Mouse (Mus musculus): ENCODE data around the gene Igflr1.

Igflr1 gene

GRCm38 (mm10) chr7:30564970-30565571, at the start of gene Igflr1:
TSS of gene Igflr1 (plus strand) at chr7:30565427.
- no peak for DNase-seq (ENCODE audit: low spot score)

- no peak for DNase-seq (ENCODE audit: low spot score)
These were observed 46.9 kb upstream of the Igflr1 start for GRCm38 (mm10) chr7:30518325-30518724.

GRCm38 (mm10) chr7:30520396-30520795, 44.8 kb upstream of the Igflr1 start:
- no peak for DNase-seq (ENCODE audit: low spot score)

- DNase-seq (ENCODE audit: low spot score), result no peak
These were observed 44.4 kb upstream of the Igflr1 start for GRCm38 (mm10) chr7:30520856-30521255.

- DNase-seq (ENCODE audit: low spot score), result no peak
These were observed 42.4 kb upstream of the Igflr1 start for GRCm38 (mm10) chr7:30522871-30523270.

- no peak for DNase-seq (ENCODE audit: low spot score)
These were observed 40.7 kb upstream of the Igflr1 start for GRCm38 (mm10) chr7:30524487-30524886.

DNA sequence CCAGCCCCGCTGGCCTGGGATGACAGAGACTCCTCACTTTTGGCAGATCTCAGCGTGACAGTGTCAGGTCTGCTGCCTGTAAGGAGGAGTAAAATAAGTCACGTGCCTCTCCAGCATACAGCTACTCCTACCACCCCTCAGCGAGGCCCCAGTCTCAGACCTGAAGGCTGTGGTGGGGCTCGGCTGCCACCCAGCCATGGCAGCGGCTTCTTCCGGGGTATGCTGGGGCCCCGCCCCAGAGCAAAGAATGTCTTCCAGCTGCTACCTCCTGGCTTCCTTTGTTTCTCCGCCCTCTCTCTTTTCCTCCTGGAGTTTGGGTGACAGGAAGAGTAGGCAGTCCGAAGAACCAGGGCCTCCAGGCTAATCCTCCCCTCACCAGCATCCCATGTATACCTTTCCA, 39.3 kb upstream of the Igflr1 start:
- DNase-seq (ENCODE audit: low spot score), result no peak

GRCm38 (mm10) chr7:30526399-30526798, 38.8 kb upstream of the Igflr1 start:
- no peak for DNase-seq (ENCODE audit: low spot score)

- no peak for DNase-seq (ENCODE audit: low spot score)
These were observed 38.2 kb upstream of the Igflr1 start for GRCm38 (mm10) chr7:30526981-30527380.

GRCm38 (mm10) chr7:30531291-30531815, 33.9 kb upstream of the Igflr1 start:
- no peak for DNase-seq (ENCODE audit: low spot score)

DNA sequence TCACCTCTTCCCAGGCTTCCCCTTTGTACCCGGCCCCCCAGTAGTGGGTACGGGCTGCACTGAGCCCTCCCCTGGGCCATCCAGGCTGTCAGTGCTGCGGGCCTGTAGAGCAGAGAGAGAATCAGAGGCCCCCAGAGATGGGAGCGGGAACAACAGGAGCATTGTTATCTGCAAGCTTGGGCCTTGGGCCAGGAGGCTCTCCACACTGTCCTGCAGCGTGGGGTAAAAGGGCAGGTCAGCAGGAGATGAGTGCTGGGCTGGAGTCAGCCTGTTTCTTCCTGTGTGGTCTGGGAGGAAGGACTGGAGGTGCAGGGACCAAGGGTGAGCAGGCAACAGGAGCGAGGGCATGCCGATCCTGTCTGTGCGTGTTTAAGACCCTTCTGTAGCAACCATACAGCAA, 32.3 kb upstream of the Igflr1 start:
- no peak for DNase-seq (ENCODE audit: low spot score)

DNA sequence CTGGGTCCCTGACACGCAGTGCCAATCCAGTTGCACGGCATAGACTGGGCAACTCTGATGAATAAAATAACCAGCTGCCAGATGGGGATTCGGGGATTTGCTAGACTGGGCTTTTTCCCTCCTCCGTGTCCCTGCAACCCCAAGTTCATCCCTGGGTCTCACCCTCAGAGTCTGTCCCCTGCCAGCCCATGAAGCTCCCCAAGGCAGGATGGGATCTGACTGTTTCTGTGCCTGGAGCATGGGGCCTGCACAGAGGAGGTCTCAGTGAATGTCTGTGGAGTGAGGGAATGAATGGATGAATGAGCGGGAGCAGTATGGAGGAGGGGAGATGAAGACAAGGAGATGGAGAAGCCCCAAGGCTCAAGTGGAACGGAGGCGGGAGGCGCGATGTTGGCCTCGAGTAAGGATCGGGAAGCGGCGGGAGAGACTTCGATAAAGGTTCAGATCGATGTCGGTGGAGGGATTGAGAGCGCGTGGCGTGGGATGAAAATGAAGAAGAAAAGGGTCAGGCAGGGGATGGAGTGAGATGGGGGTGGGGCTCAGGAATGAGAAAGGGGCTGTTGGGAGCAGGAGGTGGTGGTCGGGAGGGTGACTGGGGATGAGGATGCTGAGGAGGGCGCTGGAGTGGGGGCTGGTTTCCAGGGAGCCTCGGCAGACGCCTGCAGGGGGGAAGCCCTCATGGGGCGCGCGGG, 31.1 kb upstream of the Igflr1 start:
- no peak for DNase-seq (ENCODE audit: low spot score)

GRCm38 (mm10) chr7:30534633-30535577, 30.3 kb upstream of the Igflr1 start, which contains the start of gene Arhgap33:
TSS of gene Arhgap33 (minus strand) at chr7:30535060.
- DNase-seq (ENCODE audit: low spot score), result peak; percentile 91

GRCm38 (mm10) chr7:30540572-30540971, 24.7 kb upstream of the Igflr1 start:
- DNase-seq (ENCODE audit: low spot score), result no peak

GRCm38 (mm10) chr7:30544327-30544726, 20.9 kb upstream of the Igflr1 start:
- DNase-seq (ENCODE audit: low spot score), result no peak

DNA sequence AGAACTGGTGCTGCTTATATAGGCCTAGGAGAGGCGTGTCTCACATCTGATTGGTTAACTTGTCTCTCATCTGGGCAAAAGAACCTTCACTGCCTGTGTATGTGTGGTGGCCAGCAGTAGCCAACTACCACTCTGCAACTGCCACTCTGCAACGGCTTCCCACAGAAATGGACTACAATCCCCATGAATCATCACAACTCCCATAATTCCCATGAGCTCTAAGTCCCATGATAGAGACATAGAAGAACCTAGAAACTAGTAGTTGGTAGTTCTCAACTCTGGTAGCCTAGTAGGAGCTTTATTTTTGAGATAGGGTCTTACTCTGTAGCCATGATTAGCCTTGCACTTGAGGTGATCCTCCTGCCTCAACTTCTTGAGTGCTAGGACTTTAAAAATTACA, 15.3 kb upstream of the Igflr1 start:
- DNase-seq (ENCODE audit: low spot score), result no peak

GRCm38 (mm10) chr7:30550603-30551002, 14.6 kb upstream of the Igflr1 start:
- no peak for DNase-seq (ENCODE audit: low spot score)

GRCm38 (mm10) chr7:30551445-30552101, 13.7 kb upstream of the Igflr1 start:
- DNase-seq (ENCODE audit: low spot score), result no peak

DNA sequence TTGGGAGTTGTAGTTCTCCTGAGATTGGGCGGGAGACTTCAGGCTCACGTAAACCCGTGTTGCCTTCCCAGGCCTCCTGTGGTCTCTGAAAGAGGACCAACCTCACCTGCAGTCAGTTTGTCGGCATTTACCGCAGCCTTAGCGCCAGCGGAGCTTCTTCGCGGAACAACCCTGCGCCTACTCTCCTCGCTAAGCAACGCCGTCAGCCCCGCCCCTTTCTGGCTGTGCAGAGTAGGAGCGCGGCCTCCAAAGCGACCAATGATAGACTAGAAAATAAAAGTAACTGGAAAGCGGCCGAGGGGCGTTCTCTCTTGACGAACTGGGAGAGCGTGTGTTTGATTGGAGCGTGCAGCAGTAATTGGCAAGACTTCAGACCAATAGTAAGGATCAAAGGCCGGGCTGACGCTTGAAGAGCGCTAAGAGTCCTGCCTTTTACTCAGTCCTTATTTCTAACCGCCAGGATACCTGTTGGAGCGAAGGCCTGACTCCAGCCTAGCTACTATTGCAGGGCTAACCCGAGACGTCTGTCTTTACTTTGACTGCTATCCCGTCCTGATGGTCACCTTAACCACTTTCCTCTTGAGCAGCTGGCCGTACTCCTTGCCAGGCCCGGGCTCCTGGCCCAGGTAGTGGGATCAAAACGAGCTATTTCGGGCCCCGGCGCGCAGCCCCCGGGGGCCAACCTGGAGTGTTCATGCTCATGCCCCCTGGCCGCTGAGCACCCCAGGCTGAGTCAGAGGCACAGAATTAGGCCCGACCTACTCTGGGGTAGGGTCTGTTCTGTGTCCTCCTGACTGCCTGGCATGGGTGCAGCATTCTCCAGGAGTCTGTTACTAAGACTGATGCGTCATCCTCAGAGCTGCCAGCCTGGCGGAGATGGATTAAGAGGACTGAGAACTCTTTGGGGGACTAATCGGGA, 12.9 kb upstream of the Igflr1 start, which contains the start of the genes Hspb6 and Proser3:
TSS of gene Hspb6 (plus strand) at position 77 of the 919 bp plus-strand sequence.
TSS of gene Proser3 (minus strand) at position 198 of the 919 bp plus-strand sequence.
- peak; percentile 93 for DNase-seq (ENCODE audit: low spot score)

- DNase-seq (ENCODE audit: low spot score), result peak; percentile 39
These were observed 12.1 kb upstream of the Igflr1 start for GRCm38 (mm10) chr7:30553021-30553589.

All from spleen, adult 12 weeks (tissue).